Mouse (Mus musculus) liver, postnatal 0 days (tissue): ENCODE measurements around the gene Olfr1441. TPM values are rescaled to one million over a fixed set of nuclear protein-coding genes. Genes with fewer than 3 reads are reported as not detected.

Source experiments
- ATAC-seq: fragments of 200-750 bp; cut with Nextera tagmentation; 2 replicates; pipeline ENCODE4 v1.8.0; 2017; ENCODE audit warnings: mild to moderate bottlenecking, moderate library complexity
- DNase-seq: peaks from one replicate; pipeline ENCODE4 v3.0.0-alpha.2; 2016
- H3K27ac ChIP-seq: fragments of 300-500 bp; sonication (generic); 2 replicates; pipeline ENCODE4 v1.5.1; 2014; ENCODE audit warnings: antibody characterized with exemption, moderate library complexity, mild to moderate bottlenecking, low read depth
- H3K27me3 ChIP-seq: fragments of 300-500 bp; sonication (generic); 2 replicates; pipeline ENCODE4 v1.6.1; 2014; ENCODE audit warnings: low read length, control low read depth, mixed read lengths; ENCODE audit not compliant: insufficient read depth
- H3K36me3 ChIP-seq: fragments of 300-500 bp; sonication (generic); replicated peaks from 2 replicates; pipeline ENCODE4 v1.6.1; 2014; ENCODE audit warnings: mild to moderate bottlenecking, control low read depth, low read length, moderate library complexity, mixed read lengths; ENCODE audit not compliant: insufficient read depth
- H3K4me1 ChIP-seq: fragments of 300-500 bp; sonication (generic); 2 replicates; pipeline ENCODE4 v1.6.1; 2014; ENCODE audit warnings: antibody characterized with exemption, mild to moderate bottlenecking, control low read depth; ENCODE audit not compliant: insufficient read depth
- H3K4me2 ChIP-seq: fragments of 300-500 bp; sonication (generic); 2 replicates; pipeline ENCODE4 v1.6.1; 2014; ENCODE audit warnings: low read depth, mild to moderate bottlenecking, low read length, moderate library complexity, mixed read lengths
- H3K4me3 ChIP-seq: fragments of 300-500 bp; sonication (generic); 2 replicates; pipeline ENCODE4 v1.5.1; 2014; ENCODE audit warnings: low read depth, low read length
- H3K9ac ChIP-seq: fragments of 300-500 bp; sonication (generic); replicated peaks from 2 replicates; pipeline ENCODE4 v1.6.1; 2014; ENCODE audit warnings: mild to moderate bottlenecking, moderate library complexity
- H3K9me3 ChIP-seq: fragments of 300-500 bp; sonication (generic); 2 replicates; pipeline ENCODE4 v1.6.1; 2016; ENCODE audit warnings: mild to moderate bottlenecking, control low read depth, low read length, mixed read lengths
- CTCF ChIP-seq: sonication (generic); IDR thresholded peaks from 2 replicates; pipeline ENCODE4 v1.5.1; 2016; ENCODE audit warnings: antibody characterized with exemption, low read depth
- EP300 ChIP-seq: IDR thresholded peaks from 2 replicates; pipeline ENCODE4 v1.6.1; 2016; ENCODE audit warnings: antibody characterized with exemption, low read depth, mild to moderate bottlenecking
- whole genome bisulfite sequencing: fragments of 180-500 bp; shearing (Covaris S2); extraction: QIAGEN DNeasy Blood & Tissue Kit; methylation state at CpG from one replicate; pipeline ENCODE4 v1.1.7; 2014; ENCODE audit not compliant: insufficient replicate concordance; 5-methylcytosine and 5-hydroxymethylcytosine counted together
- polyA plus RNA-seq: library from polyadenylated mRNA; unstranded; fragments of >200 nt; fragmentation: Nextera tagmentation; extraction: Ambion mirVana; gene quantifications from 2 replicates; pipeline ENCODE4 v1.2.1, GENCODE M21; 2015

Olfr1441 gene
- polyA plus RNA-seq, 1 experiment from 2014 or later, result not detected

DNA sequence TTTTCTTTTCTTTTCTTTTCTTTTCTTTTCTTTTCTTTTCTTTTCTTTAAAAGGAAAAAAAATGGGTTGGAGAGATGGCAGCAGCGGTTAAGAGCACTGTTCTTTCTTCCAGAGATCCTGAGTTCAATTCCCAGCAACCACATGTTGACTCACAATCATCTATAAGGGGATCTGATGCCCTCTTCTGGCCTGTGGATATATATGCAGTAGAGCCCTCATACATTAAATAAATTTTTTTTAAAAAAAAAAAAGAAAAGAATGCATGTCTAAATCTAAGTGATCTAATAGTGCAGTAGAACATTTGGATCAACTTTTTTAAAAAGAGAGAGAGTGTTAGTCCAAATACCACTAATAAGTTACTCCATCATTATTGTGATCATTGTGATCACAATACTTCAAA, 4.4 kb downstream of the Olfr1441 start:
- Histone ChIP-seq H3K4me2 (no peak overlapping the region), H3K4me3 (no peak overlapping the region), H3K4me1 (no peaks in the 10 kb centered on the region), H3K27ac (no peak overlapping the region), H3K9me3 (no peaks in the 10 kb centered on the region), H3K9ac (no peak overlapping the region), H3K27me3 (no peaks in the 10 kb centered on the region), H3K36me3 (no peaks in the 10 kb centered on the region)
- no peak for DNase-seq
- ATAC-seq, result no peak
- WGBS, result 74% methylated on average over 1 of the region's 1 CpGs
- TF ChIP-seq EP300, result no peak
- no peak for TF ChIP-seq CTCF

DNA sequence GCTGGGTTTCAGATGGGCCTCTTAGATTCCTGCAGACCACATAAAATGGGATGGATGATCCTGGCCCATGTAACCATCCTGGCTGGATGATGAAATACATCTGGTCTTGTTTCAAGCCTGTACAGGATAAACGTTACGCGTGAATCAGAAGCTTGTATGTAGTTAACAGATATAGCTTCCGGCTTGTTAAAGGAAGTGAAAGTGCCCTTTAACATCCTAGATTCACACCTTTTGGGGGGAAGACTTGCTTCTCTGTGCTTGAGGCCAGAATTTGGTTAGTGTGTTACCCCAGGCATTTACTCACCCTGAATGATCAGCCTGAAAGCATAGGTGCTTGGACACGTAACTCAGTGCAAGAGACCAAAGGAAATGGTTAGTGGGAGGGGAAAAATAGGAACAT, 9.9 kb downstream of the Olfr1441 start:
- WGBS, result 71% methylated on average over 5 of the region's 5 CpGs

DNA sequence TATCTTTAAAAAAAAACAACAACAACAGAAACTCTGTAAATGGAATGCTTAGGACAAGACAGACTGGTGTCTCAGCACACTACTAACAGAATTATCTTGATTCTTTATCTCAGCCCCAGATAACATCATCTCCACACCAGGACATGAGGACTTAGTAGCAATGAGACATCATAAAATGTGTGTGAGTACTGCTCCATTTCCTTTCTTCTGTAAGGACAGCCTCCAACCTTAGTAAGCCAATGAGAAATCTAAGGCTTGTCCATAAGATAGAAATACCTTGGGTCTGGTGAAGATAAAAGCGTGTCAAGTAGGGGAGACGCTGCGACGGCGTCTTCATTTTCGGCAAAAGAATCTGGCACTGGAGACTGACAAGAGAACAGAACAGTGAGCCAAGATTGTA, 10.4 kb downstream of the Olfr1441 start, which contains the start of gene Pfpl:
Gene Pfpl, plus strand, starts transcription at position 301 of the 400 bp plus-strand sequence.
- no peaks in the 10 kb centered on the region for H3K4me1 ChIP-seq
- WGBS, result 79% methylated on average over 6 of the region's 6 CpGs
- no peaks in the 10 kb centered on the region for H3K36me3 ChIP-seq
- DNase-seq, result no peak
- TF ChIP-seq EP300 (no peak), CTCF (no peak)
- no peak within 1 kb of the TSS for H3K4me2 ChIP-seq
- no peak for ATAC-seq
- no peaks in the 10 kb centered on the region for H3K27me3 ChIP-seq
- no peak within 1 kb of the TSS for H3K4me3 ChIP-seq
- H3K9me3 ChIP-seq, result no peaks in the 10 kb centered on the region
- H3K27ac ChIP-seq, result no peak within 1 kb of the TSS
- H3K9ac ChIP-seq, result no peak within 1 kb of the TSS

More for the DNA sequence above, 9.9 kb downstream of the Olfr1441 start:
- TF ChIP-seq EP300 (no peak), CTCF (no peak)
- Histone ChIP-seq H3K9me3 (no peaks in the 10 kb centered on the region), H3K27me3 (no peaks in the 10 kb centered on the region), H3K4me2 (no peak overlapping the region), H3K4me1 (no peaks in the 10 kb centered on the region), H3K36me3 (no peaks in the 10 kb centered on the region), H3K9ac (no peak overlapping the region), H3K4me3 (no peak overlapping the region), H3K27ac (no peak overlapping the region)
- no peak for ATAC-seq
- no peak for DNase-seq

DNA sequence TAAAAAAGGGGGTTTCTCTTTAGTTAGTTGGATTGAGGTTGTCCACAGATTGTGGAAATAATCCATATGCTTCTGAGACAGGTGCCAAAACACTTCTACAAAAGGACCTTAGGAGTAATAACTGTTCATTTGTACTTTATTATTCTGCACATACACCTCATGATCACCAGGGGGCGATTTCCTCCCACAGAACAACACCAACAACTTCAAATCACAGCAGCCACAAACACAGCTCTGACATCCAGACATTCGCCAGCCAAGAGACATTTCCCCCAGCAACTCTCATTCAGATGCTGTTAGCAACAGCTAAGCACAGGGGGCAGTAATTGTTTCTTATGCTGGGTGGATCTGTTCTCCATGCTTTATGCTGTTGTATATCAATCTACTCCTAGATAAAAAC, 15.8 kb downstream of the Olfr1441 start:
- DNase-seq, result peak; percentile 32
- Histone ChIP-seq H3K4me1 (0 out of 2 replicates have a peak, but pooled peaks cover 5% of the 10 kb centered on the region), H3K9ac (no peak overlapping the region), H3K27me3 (no peaks in the 10 kb centered on the region), H3K4me3 (no peak overlapping the region), H3K36me3 (no peaks in the 10 kb centered on the region), H3K27ac (no peak overlapping the region), H3K4me2 (no peak overlapping the region), H3K9me3 (no peaks in the 10 kb centered on the region)
- TF ChIP-seq CTCF, result peak; percentile 80
- TF ChIP-seq EP300, result no peak
- peak; percentile 29; the same call in 1 of the 2 replicates for ATAC-seq
- WGBS, result 9% methylated on average over 2 of the region's 2 CpGs

DNA sequence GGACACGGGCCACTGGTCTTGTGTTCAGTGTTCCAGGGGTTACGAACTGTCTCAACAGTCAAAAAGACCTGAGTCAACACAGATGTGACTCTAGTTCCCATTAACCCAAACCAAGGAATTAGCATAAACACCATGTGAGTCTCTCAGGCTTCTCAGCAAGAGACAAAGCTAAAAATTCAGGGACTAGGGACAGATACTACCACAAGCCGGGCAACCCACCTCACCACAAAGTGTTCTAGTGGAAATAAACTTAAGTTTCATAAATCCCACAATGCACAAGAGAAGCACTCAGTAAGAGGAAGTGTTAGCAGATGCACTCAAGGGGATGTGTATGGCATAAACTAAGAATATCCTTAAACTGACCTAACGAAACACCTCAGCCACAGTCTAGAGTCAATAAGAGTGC, 17.8 kb downstream of the Olfr1441 start:
- Histone ChIP-seq H3K36me3 (no peaks in the 10 kb centered on the region), H3K27me3 (no peaks in the 10 kb centered on the region), H3K4me2 (no peak overlapping the region), H3K4me1 (0 out of 2 replicates have a peak, but pooled peaks cover 5% of the 10 kb centered on the region), H3K4me3 (no peak overlapping the region), H3K9me3 (no peaks in the 10 kb centered on the region), H3K9ac (no peak overlapping the region), H3K27ac (peak overlapping the region; percentile 52)
- WGBS, result 56% methylated on average over 4 of the region's 4 CpGs
- ATAC-seq, result peak; percentile 67
- DNase-seq, result no peak
- no peak for TF ChIP-seq CTCF
- no peak for TF ChIP-seq EP300

DNA sequence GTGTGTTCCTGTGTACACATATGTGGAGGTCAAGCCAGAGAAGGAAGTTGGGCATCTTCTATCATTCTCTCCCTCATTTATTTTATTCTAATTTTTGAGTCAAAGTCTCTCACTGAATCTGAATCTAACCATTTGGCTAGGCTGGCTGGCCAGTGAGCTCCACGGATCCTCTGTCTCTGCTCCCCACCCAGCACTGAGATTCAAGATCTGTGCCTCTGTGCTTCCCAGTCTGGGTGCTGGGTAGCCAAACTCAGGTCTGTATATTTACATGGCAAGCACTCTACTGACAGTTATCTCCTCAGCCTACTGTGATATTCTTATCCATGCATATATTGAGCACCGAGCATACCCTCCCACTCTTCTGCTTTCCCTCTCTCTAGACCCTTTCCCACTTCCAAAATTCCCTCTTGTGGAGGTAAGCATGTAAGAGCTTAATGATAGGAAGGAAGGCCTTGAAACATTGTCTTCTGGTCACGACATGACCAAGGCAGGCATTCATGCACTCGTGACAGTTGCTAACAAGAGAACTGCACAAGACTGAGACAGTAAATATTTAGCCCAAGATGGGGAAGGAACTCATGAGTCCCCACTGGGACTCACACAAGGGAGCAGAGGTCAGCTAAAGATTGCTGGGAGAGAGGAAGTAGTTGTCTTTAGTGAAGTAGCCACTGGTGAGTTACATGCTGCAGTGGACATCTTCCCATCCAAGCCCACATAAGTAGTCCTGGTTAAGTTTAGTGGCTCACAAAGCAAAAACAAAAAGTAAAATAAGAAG, 18.7 kb downstream of the Olfr1441 start:
- no peak for DNase-seq
- Histone ChIP-seq H3K9me3 (no peaks in the 10 kb centered on the region), H3K9ac (no peak overlapping the region), H3K4me2 (no peak overlapping the region), H3K36me3 (no peaks in the 10 kb centered on the region), H3K27me3 (no peaks in the 10 kb centered on the region), H3K27ac (peak overlapping the region; percentile 52), H3K4me1 (peaks cover 5% of the 10 kb centered on the region; the same call in 1 of the 2 replicates), H3K4me3 (no peak overlapping the region)
- TF ChIP-seq EP300 (no peak), CTCF (no peak)
- 41% methylated on average over 4 of the region's 4 CpGs for WGBS
- no peak for ATAC-seq
